Mouse (Mus musculus) liver, embryonic 14.5 days (tissue): Measurements from ENCODE around the gene Trim58.

Experiments
- CTCF ChIP-seq: IDR thresholded peaks from 2 replicates; pipeline ENCODE4 v1.5.1; 2016; ENCODE audit warnings: antibody characterized with exemption, low read depth, control low read depth
- EP300 ChIP-seq: IDR thresholded peaks from 2 replicates; pipeline ENCODE4 v1.6.1; 2016; ENCODE audit warnings: antibody characterized with exemption, low read depth

- TF ChIP-seq CTCF (no peak), EP300 (no peak)
These were observed 5.4 kb upstream of the Trim58 start for GRCm38 (mm10) chr11:58634878-58635277.
